Mouse (Mus musculus): ENCODE measurements around the gene Tlr6. TPM values are rescaled to one million over a fixed set of nuclear protein-coding genes. Genes with fewer than 3 reads are reported as not detected.

Gene Tlr6
- polyA plus RNA-seq, 2 experiments: 1.5 to 1.7 TPM

DNA sequence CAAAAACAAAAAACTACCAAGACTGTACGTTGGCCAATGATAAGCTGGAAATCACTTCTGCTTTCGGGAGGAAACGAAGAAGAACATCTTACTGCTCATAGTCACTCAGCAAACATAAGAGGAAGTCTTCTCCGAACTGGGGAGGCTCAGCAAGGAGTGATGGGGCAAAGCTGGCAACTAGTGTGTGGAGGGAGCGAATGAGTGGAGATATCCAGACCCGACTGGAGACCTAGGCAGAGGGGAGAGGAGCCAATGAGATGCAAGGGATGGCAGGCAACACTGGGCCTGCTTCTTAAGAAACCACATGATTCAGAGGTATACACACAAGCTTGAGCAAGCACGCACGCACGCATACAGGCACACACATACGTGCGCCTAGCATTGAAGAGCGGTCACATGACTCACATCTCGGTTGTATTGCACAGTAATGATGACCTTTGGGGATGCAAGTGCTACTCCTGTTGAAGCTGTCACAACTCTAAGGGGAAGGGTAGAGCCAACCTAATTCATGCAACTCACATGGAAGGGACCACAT, 1.0 kb upstream of the Tlr6 start:
- no peak for TF ChIP-seq POLR2A (IDR thresholded peaks at IDR 0.05; ENCODE audit: borderline replicate concordance, extremely low read depth, insufficient read depth, insufficient read length)
- H3K36me3 ChIP-seq (ENCODE audit: control insufficient read depth, insufficient read depth, low read length): no peaks in the 10 kb centered on the region

DNA sequence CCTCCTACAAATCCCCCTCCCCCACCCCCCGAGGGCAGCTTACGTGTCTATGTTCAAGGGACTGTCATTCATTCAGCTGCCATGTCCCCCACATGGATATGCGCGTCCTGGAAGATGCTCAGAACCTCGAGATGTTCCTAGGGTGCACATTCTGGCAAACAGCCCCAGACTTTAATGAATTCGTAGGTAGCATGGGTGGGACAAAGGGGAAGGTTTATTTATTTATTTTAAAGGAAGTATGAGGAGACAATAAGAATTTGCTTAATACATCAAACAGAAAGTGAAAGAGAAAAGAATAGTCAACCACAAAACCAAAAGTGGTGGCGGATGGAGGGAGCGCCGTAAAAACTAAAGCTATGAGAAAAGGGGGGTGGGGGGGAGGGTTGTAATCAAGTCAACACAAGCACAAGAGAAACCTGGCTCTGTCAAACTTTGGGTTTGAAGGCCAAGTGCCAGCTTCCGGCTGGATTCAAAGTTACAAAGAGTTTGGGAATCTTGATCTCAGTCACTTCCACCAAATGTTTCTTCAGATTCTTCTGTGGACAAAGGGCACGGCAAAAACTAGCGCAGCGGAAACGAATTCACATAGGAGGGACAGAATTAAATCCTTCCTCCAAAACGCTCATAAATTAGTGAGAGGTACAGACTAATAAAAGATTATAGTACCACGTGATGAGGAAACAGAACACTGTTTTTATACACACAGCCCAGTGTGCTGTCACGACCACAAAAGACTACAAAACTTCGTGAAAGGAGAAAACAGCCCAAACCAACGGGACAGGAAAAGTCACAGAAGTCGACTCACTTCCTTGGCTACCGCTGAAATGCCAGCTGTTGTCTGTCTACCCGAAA, 680 bp downstream of the Tlr6 start:
- ATAC-seq (ENCODE audit: low FRiP score, low read depth) (0 out of 2 replicates have a peak, but pooled peaks have one; percentile 23), DNase-seq (ENCODE audit: low spot score) (no peak)
- H3K9me3 ChIP-seq (ENCODE audit: control insufficient read depth, low read length): no peaks in the 10 kb centered on the region
- H3K4me2 ChIP-seq (replicated peaks; ENCODE audit: low read depth, low read length, severe bottlenecking): peak overlapping the region; percentile 30; the same call in 1 of the 2 replicates
- peak overlapping the region; percentile 36; the same call in 1 of the 2 replicates for H3K9ac ChIP-seq (ENCODE audit: low read depth, low read length, severe bottlenecking)
- peak overlapping the region; percentile 11 for H3K4me3 ChIP-seq (replicated peaks; ENCODE audit: low read length)
- TF ChIP-seq POLR2A (IDR thresholded peaks at IDR 0.05; ENCODE audit: borderline replicate concordance, extremely low read depth, insufficient read depth, insufficient read length): no peak
- no peaks in the 10 kb centered on the region for H3K36me3 ChIP-seq (ENCODE audit: control insufficient read depth, insufficient read depth, low read length)
- 0 out of 2 replicates have a peak, but pooled peaks cover 3% of the 10 kb centered on the region for H3K4me1 ChIP-seq (ENCODE audit: control insufficient read depth, insufficient read depth, low read length)
- no peaks in the 10 kb centered on the region for H3K27me3 ChIP-seq (ENCODE audit: control insufficient read depth, insufficient read depth, low read length)
- H3K27ac ChIP-seq (replicated peaks; ENCODE audit: low read depth, low read length): no peak overlapping the region
- 55% methylated on average over 22 of the region's 22 CpGs for WGBS

More for the DNA sequence above, 1.0 kb upstream of the Tlr6 start:
- ATAC-seq (ENCODE audit: low FRiP score, low read depth) (no peak), DNase-seq (ENCODE audit: low spot score) (no peak)
- H3K9ac ChIP-seq (ENCODE audit: low read depth, low read length, severe bottlenecking): no peak overlapping the region
- 0 out of 2 replicates have a peak, but pooled peaks cover 3% of the 10 kb centered on the region for H3K4me1 ChIP-seq (ENCODE audit: control insufficient read depth, insufficient read depth, low read length)
- no peak overlapping the region for H3K27ac ChIP-seq (replicated peaks; ENCODE audit: low read depth, low read length)
- H3K4me2 ChIP-seq (replicated peaks; ENCODE audit: low read depth, low read length, severe bottlenecking): no peak overlapping the region
- WGBS: 86% methylated on average over 13 of the region's 13 CpGs
- no peaks in the 10 kb centered on the region for H3K27me3 ChIP-seq (ENCODE audit: control insufficient read depth, insufficient read depth, low read length)
- H3K9me3 ChIP-seq (ENCODE audit: control insufficient read depth, low read length): no peaks in the 10 kb centered on the region
- H3K4me3 ChIP-seq (replicated peaks; ENCODE audit: low read length): no peak overlapping the region

DNA sequence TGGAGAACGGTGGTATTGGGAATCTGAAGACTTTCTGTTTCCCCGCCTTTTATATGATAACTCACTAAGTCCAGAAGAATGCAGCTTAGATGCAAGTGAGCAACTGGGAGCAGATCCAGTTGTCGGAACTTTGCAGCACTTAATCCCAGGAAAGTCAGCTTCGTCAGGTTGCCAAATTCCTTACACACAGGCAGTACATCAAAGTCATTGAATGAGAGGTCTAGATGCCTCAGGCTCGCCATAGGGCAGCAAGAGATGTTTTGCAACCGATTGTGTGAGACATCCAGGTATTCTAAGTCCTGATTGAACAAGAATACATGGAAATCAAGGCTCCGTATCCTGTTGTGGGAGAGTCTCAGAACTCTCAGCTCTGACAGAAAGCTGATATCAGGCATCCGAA, 5.0 kb downstream of the Tlr6 start:
- TF ChIP-seq POLR2A (IDR thresholded peaks at IDR 0.05; ENCODE audit: borderline replicate concordance, extremely low read depth, insufficient read depth, insufficient read length): no peak
- no peak overlapping the region for H3K27ac ChIP-seq (replicated peaks; ENCODE audit: low read depth, low read length)
- H3K36me3 ChIP-seq (ENCODE audit: control insufficient read depth, insufficient read depth, low read length): no peaks in the 10 kb centered on the region
- 71% methylated on average over 8 of the region's 8 CpGs for WGBS
- no peak overlapping the region for H3K4me2 ChIP-seq (replicated peaks; ENCODE audit: low read depth, low read length, severe bottlenecking)
- H3K4me3 ChIP-seq (replicated peaks; ENCODE audit: low read length): no peak overlapping the region
- DNase-seq (ENCODE audit: low spot score) (peak; percentile 26), ATAC-seq (ENCODE audit: low FRiP score, low read depth) (no peak)
- no peak overlapping the region for H3K9ac ChIP-seq (ENCODE audit: low read depth, low read length, severe bottlenecking)
- 0 out of 2 replicates have a peak, but pooled peaks cover 3% of the 10 kb centered on the region for H3K4me1 ChIP-seq (ENCODE audit: control insufficient read depth, insufficient read depth, low read length)
- H3K27me3 ChIP-seq (ENCODE audit: control insufficient read depth, insufficient read depth, low read length): no peaks in the 10 kb centered on the region
- no peaks in the 10 kb centered on the region for H3K9me3 ChIP-seq (ENCODE audit: control insufficient read depth, low read length)

DNA sequence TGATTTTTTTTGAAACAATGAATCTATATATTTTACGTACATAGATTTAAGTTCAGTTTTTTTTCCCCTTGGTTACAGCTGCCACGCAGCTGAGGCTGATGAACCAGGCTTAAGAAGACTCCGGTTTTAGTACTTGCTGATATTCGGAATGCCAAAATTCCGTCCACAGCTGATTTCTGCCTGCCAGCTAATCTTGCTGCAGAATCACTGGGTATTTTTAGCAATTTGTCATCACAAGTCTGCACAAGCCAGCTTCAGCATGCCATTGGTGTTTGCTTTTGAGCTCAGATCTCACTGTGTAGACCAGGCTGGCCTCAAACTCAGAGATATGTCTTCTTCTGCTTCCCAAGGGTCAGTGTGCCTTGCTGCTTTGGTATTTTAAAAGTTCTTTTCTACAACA, 8.4 kb downstream of the Tlr6 start:
- H3K36me3 ChIP-seq (ENCODE audit: control insufficient read depth, insufficient read depth, low read length): no peaks in the 10 kb centered on the region
- no peak overlapping the region for H3K27ac ChIP-seq (replicated peaks; ENCODE audit: low read depth, low read length)
- ATAC-seq (ENCODE audit: low FRiP score, low read depth) (no peak), DNase-seq (ENCODE audit: low spot score) (peak; percentile 28)
- no peaks in the 10 kb centered on the region for H3K4me1 ChIP-seq (ENCODE audit: control insufficient read depth, insufficient read depth, low read length)
- no peaks in the 10 kb centered on the region for H3K9me3 ChIP-seq (ENCODE audit: control insufficient read depth, low read length)
- 67% methylated on average over 5 of the region's 5 CpGs for WGBS
- no peak for TF ChIP-seq POLR2A (IDR thresholded peaks at IDR 0.05; ENCODE audit: borderline replicate concordance, extremely low read depth, insufficient read depth, insufficient read length)
- no peak overlapping the region for H3K4me2 ChIP-seq (replicated peaks; ENCODE audit: low read depth, low read length, severe bottlenecking)
- H3K9ac ChIP-seq (ENCODE audit: low read depth, low read length, severe bottlenecking): no peak overlapping the region
- H3K27me3 ChIP-seq (ENCODE audit: control insufficient read depth, insufficient read depth, low read length): no peaks in the 10 kb centered on the region
- no peak overlapping the region for H3K4me3 ChIP-seq (replicated peaks; ENCODE audit: low read length)

DNA sequence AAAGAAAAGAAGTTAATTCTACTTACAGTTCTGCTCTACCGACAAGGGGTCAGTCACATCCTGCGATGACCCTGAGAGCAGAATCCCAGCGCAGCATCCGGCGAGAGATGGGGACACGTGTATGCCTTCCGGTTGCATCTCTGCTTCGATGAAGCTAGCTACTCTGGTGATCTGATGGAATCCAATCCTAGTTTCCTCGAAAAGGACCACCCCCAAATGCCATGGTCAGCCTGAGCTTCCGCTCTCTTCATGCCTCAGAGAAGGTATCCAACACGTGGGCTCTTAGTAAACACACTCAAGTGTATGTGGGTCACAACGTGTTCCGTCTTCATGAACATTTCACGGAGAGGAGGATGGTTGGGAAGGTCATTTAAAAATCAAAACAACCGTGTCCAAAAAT, 27.1 kb downstream of the Tlr6 start:
- DNase-seq (ENCODE audit: low spot score) (no peak), ATAC-seq (ENCODE audit: low FRiP score, low read depth) (no peak)
- H3K9ac ChIP-seq (ENCODE audit: low read depth, low read length, severe bottlenecking): no peak overlapping the region
- H3K4me3 ChIP-seq (replicated peaks; ENCODE audit: low read length): no peak overlapping the region
- no peaks in the 10 kb centered on the region for H3K4me1 ChIP-seq (ENCODE audit: control insufficient read depth, insufficient read depth, low read length)
- no peak overlapping the region for H3K27ac ChIP-seq (replicated peaks; ENCODE audit: low read depth, low read length)
- WGBS: 91% methylated on average over 15 of the region's 15 CpGs
- no peak overlapping the region for H3K4me2 ChIP-seq (replicated peaks; ENCODE audit: low read depth, low read length, severe bottlenecking)
- no peak for TF ChIP-seq POLR2A (IDR thresholded peaks at IDR 0.05; ENCODE audit: borderline replicate concordance, extremely low read depth, insufficient read depth, insufficient read length)
- no peaks in the 10 kb centered on the region for H3K9me3 ChIP-seq (ENCODE audit: control insufficient read depth, low read length)
- no peaks in the 10 kb centered on the region for H3K27me3 ChIP-seq (ENCODE audit: control insufficient read depth, insufficient read depth, low read length)
- H3K36me3 ChIP-seq (ENCODE audit: control insufficient read depth, insufficient read depth, low read length): no peaks in the 10 kb centered on the region

All from limb, embryonic 14.5 days (tissue).